Mouse (Mus musculus): ENCODE measurements around the gene Bmpr1a.

GRCm38 (mm10) chr14:34428274-34428673, 74.9 kb downstream of the Bmpr1a start:
- TF ChIP-seq POLR2A (IDR thresholded peaks at IDR 0.05; ENCODE audit: borderline replicate concordance, low read depth, low read length): no peak
- no peak for TF ChIP-seq CTCF (IDR thresholded peaks at IDR 0.05; ENCODE audit: low read depth, low read length)

Measured in bone marrow macrophage, adult 2 months (primary cell).